Mouse (Mus musculus): ENCODE data around the gene Dnah17.

Dnah17 gene

GRCm38 (mm10) chr11:117995255-117995654 is 135.2 kb downstream of the Dnah17 start:
- DNase-seq (ENCODE audit: low spot score) = no peak

- DNase-seq (ENCODE audit: low spot score) = no peak
Observed at GRCm38 (mm10) chr11:117994250-117995057, 136.0 kb downstream of the Dnah17 start.

- DNase-seq (ENCODE audit: low spot score) = no peak
Observed at GRCm38 (mm10) chr11:117993190-117994175, 137.0 kb downstream of the Dnah17 start.

GRCm38 (mm10) chr11:117991502-117992470 is 138.6 kb downstream of the Dnah17 start:
- no peak for DNase-seq (ENCODE audit: low spot score)

GRCm38 (mm10) chr11:117989926-117990325 is 140.5 kb downstream of the Dnah17 start:
- no peak for DNase-seq (ENCODE audit: low spot score)

GRCm38 (mm10) chr11:117989241-117989640 is 141.2 kb downstream of the Dnah17 start:
- DNase-seq (ENCODE audit: low spot score) = no peak

- DNase-seq (ENCODE audit: low spot score) = no peak
Observed at GRCm38 (mm10) chr11:117987968-117988367, 142.5 kb downstream of the Dnah17 start.

- no peak for DNase-seq (ENCODE audit: low spot score)
Observed at GRCm38 (mm10) chr11:117987032-117987451, 143.4 kb downstream of the Dnah17 start.

GRCm38 (mm10) chr11:117986126-117987031 is 144.1 kb downstream of the Dnah17 start, which contains the start of gene Pgs1:
Gene Pgs1 (plus strand): TSS chr11:117986292.
- DNase-seq (ENCODE audit: low spot score) = peak; percentile 89

GRCm38 (mm10) chr11:117983770-117984169 is 146.7 kb downstream of the Dnah17 start:
- no peak for DNase-seq (ENCODE audit: low spot score)

- no peak for DNase-seq (ENCODE audit: low spot score)
Observed at GRCm38 (mm10) chr11:117982426-117982825, 148.0 kb downstream of the Dnah17 start.

- no peak for DNase-seq (ENCODE audit: low spot score)
Observed at GRCm38 (mm10) chr11:117979388-117979787, 151.0 kb downstream of the Dnah17 start.

GRCm38 (mm10) chr11:117977694-117978360 is 152.6 kb downstream of the Dnah17 start:
- no peak for DNase-seq (ENCODE audit: low spot score)

- no peak for DNase-seq (ENCODE audit: low spot score)
Observed at GRCm38 (mm10) chr11:117976081-117976582, 154.3 kb downstream of the Dnah17 start.

- no peak for DNase-seq (ENCODE audit: low spot score)
Observed at GRCm38 (mm10) chr11:117975211-117975967, 155.0 kb downstream of the Dnah17 start.

GRCm38 (mm10) chr11:117974327-117975125 is 155.9 kb downstream of the Dnah17 start:
- no peak for DNase-seq (ENCODE audit: low spot score)

GRCm38 (mm10) chr11:117973569-117973968 is 156.9 kb downstream of the Dnah17 start:
- DNase-seq (ENCODE audit: low spot score) = no peak

Measured in spleen, adult 12 weeks (tissue).